ENCODE assay signal across 28 mouse cellular contexts in the genomic region with DNA sequence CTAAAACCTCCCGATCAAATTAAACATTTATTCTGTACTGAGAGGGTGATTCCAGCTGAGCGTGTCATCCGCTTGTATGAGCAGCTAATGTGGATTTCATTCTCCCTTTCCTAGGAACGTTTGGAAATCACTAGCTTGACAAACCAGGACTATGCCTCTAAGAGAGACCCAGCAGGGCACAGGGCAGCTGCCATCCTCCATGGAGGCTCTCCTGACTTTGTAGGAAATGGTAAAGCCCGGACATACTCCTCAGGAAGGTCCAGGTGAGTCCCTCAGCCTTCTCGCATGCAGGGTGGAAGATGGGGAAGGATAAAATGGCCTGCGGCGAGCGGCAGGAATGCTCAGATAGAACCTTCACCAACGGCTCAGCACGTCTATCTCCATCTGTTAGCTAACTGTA. TPM values are rescaled to one million over a fixed set of nuclear protein-coding genes. Genes with fewer than 3 reads are reported as not detected.
"Had no signal": no experiment of that assay in that cellular context is flagged by ENCODE, and none has a peak within 500 bp of the region (broad histone marks: within the 10 kb centered on the region; RNA-seq: fewer than 3 reads in every experiment).

No protein-coding gene starts in this region.

- H3K4me1 ChIP-seq: embryonic facial prominence, embryonic 10.5 days; embryonic facial prominence, embryonic 12.5 days; embryonic facial prominence, embryonic 13.5 days; embryonic facial prominence, embryonic 15.5 days; forebrain, embryonic 10.5 days; forebrain, embryonic 12.5 days; forebrain, embryonic 13.5 days; forebrain, embryonic 15.5 days had no signal

- DNase-seq: cerebellum, adult 2 months; cerebellum, adult 8-10 months; cerebellum, adult 9-10 months; cerebellum, adult 9-11 months; cerebellum, postnatal 10 days; cerebellum, postnatal 14 days; cerebellum, postnatal 25 days; cerebellum, postnatal 36 days; embryo, embryonic 11 days; forebrain, postnatal 0 days; gastrocnemius, adult 2 months; gastrocnemius, postnatal 10 days; gastrocnemius, postnatal 14 days; gastrocnemius, postnatal 25 days; gastrocnemius, postnatal 36 days; heart, adult 18-20 months; heart, adult 2 months had no signal

- H3K27ac ChIP-seq: embryonic facial prominence, embryonic 10.5 days; embryonic facial prominence, embryonic 12.5 days; embryonic facial prominence, embryonic 13.5 days; embryonic facial prominence, embryonic 15.5 days; forebrain, embryonic 10.5 days; forebrain, embryonic 12.5 days; forebrain, embryonic 13.5 days; forebrain, embryonic 15.5 days; gastrocnemius, adult 2 months; heart, adult 2 months had no signal

- H3K4me3 ChIP-seq: embryonic facial prominence, embryonic 10.5 days; embryonic facial prominence, embryonic 12.5 days; embryonic facial prominence, embryonic 13.5 days; embryonic facial prominence, embryonic 15.5 days; erythroblast, embryonic 14.5 days; forebrain, embryonic 10.5 days; forebrain, embryonic 12.5 days; forebrain, embryonic 13.5 days; forebrain, embryonic 15.5 days; gastrocnemius, adult 2 months; heart, adult 2 months had no signal

- H3K27me3 ChIP-seq: embryonic facial prominence, embryonic 12.5 days; embryonic facial prominence, embryonic 13.5 days; embryonic facial prominence, embryonic 15.5 days; forebrain, embryonic 12.5 days; forebrain, embryonic 13.5 days; forebrain, embryonic 15.5 days had no signal

- H3K9me3 ChIP-seq: embryonic facial prominence, embryonic 12.5 days; embryonic facial prominence, embryonic 13.5 days; embryonic facial prominence, embryonic 15.5 days; forebrain, embryonic 10.5 days; forebrain, embryonic 12.5 days; forebrain, embryonic 13.5 days; forebrain, embryonic 15.5 days had no signal

RNA-seq across cellular contexts. Expression of gene Gpr176, which starts 39.6 kb away (rescaled TPM):
- total RNA-seq: common myeloid progenitor, adult 5-6 weeks; gastrocnemius, postnatal 36 days; granulocyte monocyte progenitor cell, adult 5-6 weeks had no signal
- polyA plus RNA-seq: erythroblast, embryonic 14.5 days had no signal
